Mouse (Mus musculus) CH12.LX (cell line): ENCODE data around the gene Cybc1. TPM values are rescaled to one million over a fixed set of nuclear protein-coding genes. Genes with fewer than 3 reads are reported as not detected.

Experiments used
- DNase-seq: peaks from one replicate; pipeline ENCODE4 v3.0.0-alpha.2; 2013; ENCODE audit errors: extremely low read depth
- H3K27ac ChIP-seq: 2 replicates; pipeline ENCODE4 v1.5.1; 2012; ENCODE audit warnings: low read depth, mild to moderate bottlenecking, control low read depth, moderate library complexity; ENCODE audit not compliant: insufficient read depth
- H3K27me3 ChIP-seq: replicated peaks from 2 replicates; pipeline ENCODE3; 2012; ENCODE audit warnings: inconsistent platforms
- H3K36me3 ChIP-seq, 2 experiments: replicated peaks in 1 of 2; 2 replicates each; pipeline versions ENCODE3 to v1.6.1; 2012; ENCODE audit warnings: inconsistent platforms in 1 of 2, low read length in 1 of 2, mild to moderate bottlenecking in 1 of 2, mixed read lengths in 1 of 2, moderate library complexity in 1 of 2; ENCODE audit not compliant: control insufficient read depth in 1 of 2, insufficient read depth in 1 of 2
- H3K4me1 ChIP-seq, 2 experiments: 2 replicates each; pipeline ENCODE4 v1.6.1; 2012; ENCODE audit warnings: inconsistent platforms in 1 of 2, moderate library complexity in 1 of 2; ENCODE audit not compliant: insufficient read depth in 2 of 2, control insufficient read depth in 1 of 2
- H3K4me2 ChIP-seq: 2 replicates; pipeline ENCODE4 v1.6.1; 2012; ENCODE audit warnings: low read depth, mild to moderate bottlenecking, control low read depth; ENCODE audit not compliant: poor library complexity, insufficient read depth, severe bottlenecking
- H3K4me3 ChIP-seq, 3 experiments: fragments of 150-350 bp in 1 of 3; sonication (generic) in 1 of 3; replicated peaks in 1 of 3; 2 replicates each; pipeline versions ENCODE3 to v1.5.1; 2011 to 2012; ENCODE audit warnings: low read depth in 2 of 3, low read length in 2 of 3, mild to moderate bottlenecking in 2 of 3, moderate library complexity in 2 of 3, control low read depth in 1 of 3, improper control_type of control experiment in 1 of 3, inconsistent platforms in 1 of 3, mixed read lengths in 1 of 3; ENCODE audit not compliant: poor library complexity in 1 of 3
- H3K79me2 ChIP-seq: replicated peaks from 2 replicates; pipeline ENCODE4 v1.6.1; 2012; ENCODE audit warnings: mild to moderate bottlenecking, moderate library complexity; ENCODE audit not compliant: control insufficient read depth, poor library complexity, insufficient read depth, severe bottlenecking; ENCODE audit errors: extremely low read depth
- H3K9ac ChIP-seq: 2 replicates; pipeline ENCODE4 v1.6.1; 2012; ENCODE audit warnings: low read depth, mild to moderate bottlenecking, control low read depth, moderate library complexity; ENCODE audit not compliant: insufficient read depth
- H3K9me3 ChIP-seq: replicated peaks from 2 replicates; pipeline ENCODE3; 2012; ENCODE audit warnings: low read length, inconsistent platforms, mixed read lengths
- BHLHE40 ChIP-seq: IDR thresholded peaks from 2 replicates; pipeline ENCODE4 v1.6.1; 2011; ENCODE audit warnings: mild to moderate bottlenecking, low read depth, low read length, improper control_type of control experiment
- CHD2 ChIP-seq: IDR thresholded peaks from 2 replicates; pipeline ENCODE4 v1.6.1; 2011; ENCODE audit warnings: low read length, improper control_type of control experiment
- ELF1 ChIP-seq: IDR thresholded peaks from 2 replicates; pipeline ENCODE4 v1.6.1; 2014; ENCODE audit warnings: low read depth, mild to moderate bottlenecking, inconsistent platforms, low read length, improper control_type of control experiment
- EP300 ChIP-seq: IDR thresholded peaks from 2 replicates; pipeline ENCODE4 v1.6.1; 2011; ENCODE audit warnings: low read length, improper control_type of control experiment
- ETS1 ChIP-seq: conservative IDR thresholded peaks from 2 replicates; pipeline ENCODE4 v1.6.1; 2012; ENCODE audit warnings: low read depth, mild to moderate bottlenecking, inconsistent platforms, low read length, improper control_type of control experiment, moderate library complexity
- GABPA ChIP-seq: IDR thresholded peaks from 2 replicates; pipeline ENCODE4 v1.6.1; 2012; ENCODE audit warnings: low read depth, low read length, improper control_type of control experiment, inconsistent platforms; ENCODE audit not compliant: insufficient replicate concordance
- HCFC1 ChIP-seq: IDR thresholded peaks from 2 replicates; pipeline ENCODE4 v1.6.1; 2012; ENCODE audit warnings: low read depth, mild to moderate bottlenecking, inconsistent platforms, low read length, improper control_type of control experiment
- IRF4 ChIP-seq: IDR thresholded peaks from 2 replicates; pipeline ENCODE4 v1.6.1; 2014; ENCODE audit warnings: low read depth, mild to moderate bottlenecking, inconsistent platforms, low read length, improper control_type of control experiment
- JUN ChIP-seq: IDR thresholded peaks from 2 replicates; pipeline ENCODE4 v1.6.1; 2011; ENCODE audit warnings: low read depth, mild to moderate bottlenecking, low read length, improper control_type of control experiment, moderate library complexity; ENCODE audit not compliant: insufficient read depth
- JUND ChIP-seq: conservative IDR thresholded peaks from 2 replicates; pipeline ENCODE4 v1.6.1; 2011; ENCODE audit warnings: low read depth, low read length, improper control_type of control experiment
- KAT2A ChIP-seq: IDR thresholded peaks from 2 replicates; pipeline ENCODE4 v1.6.1; 2012; ENCODE audit warnings: low read length, improper control_type of control experiment, inconsistent platforms; ENCODE audit not compliant: insufficient replicate concordance
- MAFK ChIP-seq: IDR thresholded peaks from 2 replicates; pipeline ENCODE4 v1.6.1; 2011; ENCODE audit warnings: low read length, improper control_type of control experiment; ENCODE audit not compliant: insufficient replicate concordance
- MAX ChIP-seq: IDR thresholded peaks from 2 replicates; pipeline ENCODE4 v1.6.1; 2011; ENCODE audit warnings: low read length, improper control_type of control experiment
- MAZ ChIP-seq: IDR thresholded peaks from 2 replicates; pipeline ENCODE4 v1.6.1; 2012; ENCODE audit warnings: low read depth, mild to moderate bottlenecking, inconsistent platforms, low read length, improper control_type of control experiment, moderate library complexity
- MXI1 ChIP-seq: IDR thresholded peaks from 2 replicates; pipeline ENCODE4 v1.6.1; 2011; ENCODE audit warnings: mild to moderate bottlenecking, low read depth, low read length, improper control_type of control experiment
- MYC ChIP-seq: IDR thresholded peaks from 2 replicates; pipeline ENCODE4 v1.6.1; 2011; ENCODE audit warnings: low read depth, mild to moderate bottlenecking, improper control_type of control experiment, low read length
- NELFE ChIP-seq: IDR thresholded peaks from 2 replicates; pipeline ENCODE4 v1.6.1; 2011; ENCODE audit warnings: low read depth, low read length, improper control_type of control experiment
- NRF1 ChIP-seq: IDR thresholded peaks from 2 replicates; pipeline ENCODE4 v1.6.1; 2014; ENCODE audit warnings: low read depth, mild to moderate bottlenecking, inconsistent platforms, low read length, improper control_type of control experiment, moderate library complexity
- POLR2A ChIP-seq: IDR thresholded peaks from 2 replicates; pipeline ENCODE4 v1.6.1; 2011; ENCODE audit warnings: low read depth, mild to moderate bottlenecking, improper control_type of control experiment, low read length
- POLR2AphosphoS2 ChIP-seq: IDR thresholded peaks from 2 replicates; pipeline ENCODE4 v1.6.1; 2011; ENCODE audit warnings: low read depth, low read length, improper control_type of control experiment
- RAD21 ChIP-seq: IDR thresholded peaks from 2 replicates; pipeline ENCODE4 v1.6.1; 2011; ENCODE audit warnings: low read depth, mild to moderate bottlenecking, low read length, improper control_type of control experiment, moderate library complexity
- SIN3A ChIP-seq: IDR thresholded peaks from 2 replicates; pipeline ENCODE4 v1.6.1; 2012; ENCODE audit warnings: low read length, improper control_type of control experiment, inconsistent platforms
- TBP ChIP-seq: conservative IDR thresholded peaks from 2 replicates; pipeline ENCODE4 v1.6.1; 2011; ENCODE audit warnings: low read depth, low read length, improper control_type of control experiment
- TCF12 ChIP-seq: IDR thresholded peaks from 2 replicates; pipeline ENCODE4 v1.6.1; 2014; ENCODE audit warnings: low read depth, mild to moderate bottlenecking, inconsistent platforms, low read length, improper control_type of control experiment
- UBTF ChIP-seq: IDR thresholded peaks from 2 replicates; pipeline ENCODE4 v1.6.1; 2012; ENCODE audit warnings: low read depth, mild to moderate bottlenecking, inconsistent platforms, low read length, improper control_type of control experiment, moderate library complexity
- USF1 ChIP-seq: IDR thresholded peaks from 2 replicates; pipeline ENCODE4 v1.6.1; 2014; ENCODE audit warnings: low read depth, mild to moderate bottlenecking, inconsistent platforms, low read length, improper control_type of control experiment
- USF2 ChIP-seq: conservative IDR thresholded peaks from 2 replicates; pipeline ENCODE4 v1.6.1; 2011; ENCODE audit warnings: low read depth, low read length, improper control_type of control experiment
- dilution Hi-C: fragments of 300-500 bp; cut with MboI; formaldehyde crosslinking; loops from 2 replicates; pipeline ENCODE4 v1.14.3; 2020; ENCODE audit warnings: low sequenced_read_pairs; ENCODE audit not compliant: extremely low pct_unique_long_range_greater_than_20kb, extremely low pct_ligation_motif_present
- in situ Hi-C: fragments of 300-500 bp; cut with MboI; formaldehyde crosslinking; loops from 3 replicates; pipeline ENCODE4 v1.14.3; 2019; ENCODE audit warnings: low sequenced_read_pairs, low pct_ligation_motif_present, low pct_unique_long_range_greater_than_20kb, mixed read lengths
- polyA plus RNA-seq: library from polyadenylated mRNA; unstranded; fragments of >175 nt; gene quantifications from 2 replicates; pipeline ENCODE4 v1.2.1, GENCODE M21; 2012; ENCODE audit warnings: low read depth; ENCODE audit not compliant: insufficient read length
- total RNA-seq, 2 experiments: library from RNA; depleted of rRNA; stranded (reverse); fragments of 300-350 nt in 1 of 2; fragments of >200 nt in 1 of 2; gene quantifications; 2 replicates each; pipeline ENCODE4 v1.2.3; 2012 to 2014

The Cybc1 gene
- total and polyA plus RNA-seq, 3 experiments = 51.6 to 60.3 (median 57.4) TPM

GRCm38 (mm10) chr11:121260211-121260906 lies 31.2 kb upstream of the Cybc1 start:
- H3K36me3 ChIP-seq = peaks cover 26 to 53% of the 10 kb centered on the region in 2 experiments
- DNase-seq = no peak
- in situ Hi-C loops = no loop called here

GRCm38 (mm10) chr11:121259160-121260100 lies 30.3 kb upstream of the Cybc1 start, which contains the start of gene Foxk2:
Gene Foxk2 (plus strand): TSS chr11:121259990.
- in situ Hi-C loops = no loop called here
- H3K4me1 ChIP-seq = peaks cover 8 to 42% of the 10 kb centered on the region in 2 experiments; a peak in 3 of 4 replicates
- H3K27ac ChIP-seq = peak within 1 kb of the TSS; percentile 53
- peak; percentile 86 for DNase-seq
- dilution Hi-C loops = no loop called here
- peak; percentile 58 for TF ChIP-seq BHLHE40
- TF ChIP-seq NRF1 = peak; percentile 67
- peak; percentile 64 for TF ChIP-seq POLR2A
- TF ChIP-seq USF2 = peak; percentile 59
- TF ChIP-seq MAFK = no peak
- 0 out of 2 replicates have a peak, but pooled peaks have one; percentile 22 for TF ChIP-seq IRF4
- TF ChIP-seq ETS1 = no peak
- peak; percentile 80 for TF ChIP-seq USF1
- TF ChIP-seq TBP = no peak
- TF ChIP-seq EP300 = no peak
- TF ChIP-seq MYC = peak; percentile 96
- peak; percentile 63; the same call in 1 of the 2 replicates for TF ChIP-seq KAT2A
- TF ChIP-seq MAX = peak; percentile 97
- TF ChIP-seq CHD2 = peak; percentile 79
- peak; percentile 64 for TF ChIP-seq NELFE
- 0 out of 2 replicates have a peak, but pooled peaks have one; percentile 35 for TF ChIP-seq MAZ
- TF ChIP-seq POLR2AphosphoS2 = 0 out of 2 replicates have a peak, but pooled peaks have one; percentile 64
- TF ChIP-seq MXI1 = peak; percentile 72
- TF ChIP-seq RAD21 = no peak
- TF ChIP-seq TCF12 = peak; percentile 80
- peak; percentile 48 for TF ChIP-seq HCFC1
- TF ChIP-seq JUND = no peak
- peak; percentile 62 for TF ChIP-seq ELF1
- no peak for TF ChIP-seq JUN
- TF ChIP-seq, all 38 proteins: peak for 17
- peak within 1 kb of the TSS; percentile 95 for H3K9ac ChIP-seq
- H3K4me3 ChIP-seq = peak within 1 kb of the TSS; percentile 83 to 96 (median 84)
- H3K79me2 ChIP-seq = peaks cover 44% of the 10 kb centered on the region
- H3K9me3 ChIP-seq = no peaks in the 10 kb centered on the region
- H3K27me3 ChIP-seq = no peaks in the 10 kb centered on the region
- H3K4me2 ChIP-seq = peak within 1 kb of the TSS; percentile 92
- peaks cover 29 to 54% of the 10 kb centered on the region in 2 experiments for H3K36me3 ChIP-seq

More at GRCm38 (mm10) chr11:121260211-121260906, 31.2 kb upstream of the Cybc1 start:
- Histone ChIP-seq H3K4me2 (peak overlapping the region; percentile 92), H3K4me1 (peaks cover 8 to 42% of the 10 kb centered on the region in 2 experiments; a peak in 3 of 4 replicates), H3K4me3 (peak overlapping the region; percentile 80 to 94 (median 84)), H3K27me3 (no peaks in the 10 kb centered on the region), H3K9me3 (no peaks in the 10 kb centered on the region), H3K79me2 (peaks cover 53% of the 10 kb centered on the region), H3K27ac (0 out of 2 replicates have a peak overlapping the region, but pooled peaks have one; percentile 2), H3K9ac (peak overlapping the region; percentile 95)
- TF ChIP-seq UBTF = 0 out of 2 replicates have a peak, but pooled peaks have one; percentile 39
- peak; percentile 33; the same call in 1 of the 2 replicates for TF ChIP-seq SIN3A
- TF ChIP-seq MXI1 = peak; percentile 16; the same call in 1 of the 2 replicates
- TF ChIP-seq GABPA = no peak
- dilution Hi-C loops = no loop called here
